Mouse (Mus musculus) common myeloid progenitor, adult 5-6 weeks (primary cell): ENCODE measurements around the gene Vcp. TPM values are rescaled to one million over a fixed set of nuclear protein-coding genes. Genes with fewer than 3 reads are reported as not detected.
"Not testable (repeated sequence)": the region's sequence is repeated elsewhere in the genome, so short reads cannot be mapped to it uniquely, and the experiment has no call there.

Source experiments
- ATAC-seq: replicated peaks from 2 replicates; pipeline ENCODE4 v1.8.0; 2016; ENCODE audit warnings: low read depth, mild to moderate bottlenecking, moderate TSS enrichment, inconsistent platforms; ENCODE audit not compliant: poor library complexity, severe bottlenecking
- total RNA-seq: library from RNA; stranded (forward); fragments of 200-1000, 187-1606 nt; gene quantifications from 2 replicates; pipeline ENCODE4 v1.2.3, GENCODE M21; 2017

Gene Vcp
- total RNA-seq, 1 experiment from 2014 or later, result 292 TPM

DNA sequence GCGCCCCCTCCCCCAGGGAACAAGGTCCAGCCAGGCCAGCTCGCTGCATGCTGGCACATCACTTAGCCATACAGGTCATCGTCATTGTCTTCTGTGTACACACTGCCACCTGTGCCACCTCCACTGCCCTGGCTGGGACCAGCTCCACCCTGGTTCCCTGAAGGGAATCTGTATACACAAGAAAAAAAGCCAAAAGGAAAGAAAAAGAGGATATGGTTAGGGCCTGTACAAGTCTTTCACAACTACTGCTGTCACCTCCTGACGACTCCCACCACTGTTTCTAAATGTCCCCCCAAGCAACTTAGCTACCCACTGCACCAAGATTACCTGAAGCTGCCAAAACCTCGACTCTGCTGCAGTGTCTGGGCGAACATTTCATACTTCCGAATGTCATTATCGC, 19.8 kb downstream of the Vcp start:
- not testable (repeated sequence) for ATAC-seq

- ATAC-seq, result peak; percentile 50; the same call in 1 of the 2 replicates
Observed at GRCm38 (mm10) chr4:42978062-42978461, 22.2 kb downstream of the Vcp start.

DNA sequence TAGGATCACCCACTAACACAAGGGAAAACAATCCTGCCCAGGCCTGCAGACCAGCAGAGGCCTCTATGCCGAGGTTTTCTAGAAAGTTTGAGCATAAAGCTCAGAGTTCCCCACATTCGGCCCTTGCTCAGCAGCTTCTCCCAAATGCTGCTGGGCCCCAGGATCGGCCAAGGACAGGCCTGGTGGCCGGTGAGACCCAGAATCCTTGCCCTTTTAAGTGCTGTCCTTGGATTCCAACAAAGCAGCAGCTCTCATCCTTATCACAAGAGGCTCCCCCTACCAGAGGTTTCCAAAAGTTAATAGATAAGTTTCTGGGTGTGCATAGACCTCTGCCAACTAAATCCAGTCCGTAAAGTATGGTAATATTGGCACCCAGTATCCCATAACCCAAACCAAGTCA, 26.4 kb downstream of the Vcp start:
- no peak for ATAC-seq

DNA sequence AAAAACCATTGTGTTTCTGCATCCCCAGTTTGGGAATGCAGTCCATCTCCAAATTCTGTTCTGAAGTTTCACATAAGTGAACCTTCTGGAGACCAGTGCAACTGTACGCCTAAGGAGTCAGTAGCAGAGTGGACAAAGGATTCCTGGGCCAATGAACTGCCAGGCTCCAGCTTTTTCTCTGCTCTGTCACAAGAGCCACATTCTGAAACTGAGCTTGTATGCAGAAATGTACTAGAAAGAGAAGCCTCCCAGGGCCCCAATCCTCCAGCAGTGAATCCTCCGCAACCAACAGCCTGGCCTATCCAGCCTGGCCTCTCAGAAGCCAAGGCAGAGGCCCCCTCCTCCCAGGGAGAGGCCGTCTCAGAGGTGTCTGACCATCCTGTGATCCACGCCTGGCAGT, 27.4 kb downstream of the Vcp start:
- ATAC-seq, result no peak

DNA sequence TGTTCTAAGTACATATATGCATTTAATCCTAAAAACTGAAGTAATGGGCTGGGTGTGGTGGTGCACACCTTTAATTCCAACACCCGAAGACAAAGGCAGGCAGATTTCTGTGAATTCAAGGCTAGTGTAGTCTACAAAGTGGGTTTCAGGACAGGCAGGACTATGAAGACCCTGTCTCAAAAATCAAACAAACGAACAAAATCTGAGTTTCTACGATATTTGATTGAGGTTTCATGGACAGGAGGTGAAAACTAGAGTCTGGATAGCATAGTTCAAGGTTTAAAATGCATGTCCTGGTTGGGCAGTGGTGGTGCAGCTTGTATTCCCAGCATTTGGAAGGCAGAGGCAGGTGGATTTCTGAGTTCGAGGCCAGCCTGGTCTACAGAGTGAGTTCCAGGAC, 31.0 kb downstream of the Vcp start, which contains the start of gene 1700022I11Rik:
Gene 1700022I11Rik, plus strand, starts transcription at position 301 of the 400 bp plus-strand sequence.
- no peak for ATAC-seq

DNA sequence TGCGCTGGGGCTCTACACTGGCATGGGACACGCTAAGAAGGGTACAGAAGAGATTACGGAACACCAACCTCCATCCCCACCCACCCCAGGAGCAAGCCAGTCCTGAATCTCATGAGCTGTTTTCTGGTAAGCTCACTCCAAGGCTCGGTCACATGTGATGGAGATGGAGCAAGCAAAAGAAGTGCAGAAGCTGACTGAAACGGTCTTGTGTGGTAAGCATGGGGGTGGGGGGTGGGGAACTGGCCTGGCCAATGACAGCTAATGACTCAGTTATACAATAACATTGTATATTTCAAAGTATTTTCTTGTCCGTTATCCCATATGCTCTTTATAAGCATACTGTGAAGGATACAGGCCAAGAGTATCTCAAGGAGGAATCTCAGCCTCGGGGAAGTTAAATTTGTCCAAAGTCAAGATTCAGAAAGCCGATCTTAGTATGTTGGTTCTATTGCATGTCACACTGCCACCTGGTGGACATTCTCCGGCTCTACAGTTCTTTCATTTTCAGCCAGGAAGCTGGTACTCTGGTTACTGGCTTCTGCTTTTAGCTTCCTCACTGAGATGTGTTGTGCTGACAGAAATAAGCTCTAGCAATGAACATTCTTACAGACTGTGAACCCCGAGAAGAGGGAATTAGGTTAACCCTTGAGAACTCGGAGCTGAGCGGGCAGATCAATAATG, 35.1 kb downstream of the Vcp start:
- ATAC-seq, result peak; percentile 90

DNA sequence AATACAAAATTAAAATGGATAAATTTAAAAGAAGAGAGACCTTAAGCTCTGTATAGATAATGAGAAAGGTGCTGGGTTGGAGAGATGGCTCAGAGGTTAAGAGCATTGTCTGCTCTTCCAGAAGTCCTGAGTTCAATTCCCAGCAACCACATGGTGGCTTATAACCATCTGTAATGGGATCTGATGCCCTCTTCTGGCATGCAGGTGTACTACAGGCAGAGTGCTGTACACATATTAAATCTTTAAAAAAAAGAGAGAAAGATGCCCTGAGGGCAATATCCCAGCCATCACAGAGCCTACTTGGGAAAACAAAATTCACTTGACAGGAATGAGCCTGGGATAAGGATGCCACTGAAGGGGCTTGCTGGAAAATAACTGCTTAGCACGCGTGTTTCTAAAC, 36.8 kb downstream of the Vcp start:
- no peak for ATAC-seq

DNA sequence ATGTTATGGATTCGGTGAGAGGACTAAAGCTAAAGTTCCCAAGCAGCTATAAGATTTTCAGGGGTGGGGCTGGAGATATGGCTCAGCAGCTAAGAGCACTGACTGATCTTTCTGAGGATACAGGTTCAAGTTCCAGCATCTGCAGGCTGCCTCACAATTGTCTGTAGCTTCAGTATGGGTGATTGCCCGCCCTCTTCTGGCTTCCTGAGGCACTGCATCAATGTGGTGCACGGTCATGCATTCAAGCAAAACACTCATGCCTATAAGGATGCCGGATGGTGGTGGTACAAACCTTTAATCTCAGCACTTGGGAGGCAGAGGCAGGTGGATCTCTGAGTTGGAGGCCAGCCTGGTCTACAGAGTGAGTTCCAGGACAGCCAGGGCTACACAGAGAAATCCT, 38.7 kb downstream of the Vcp start:
- peak; percentile 75 for ATAC-seq

- ATAC-seq, result no peak
Observed at GRCm38 (mm10) chr4:42959382-42959781, 40.9 kb downstream of the Vcp start.

DNA sequence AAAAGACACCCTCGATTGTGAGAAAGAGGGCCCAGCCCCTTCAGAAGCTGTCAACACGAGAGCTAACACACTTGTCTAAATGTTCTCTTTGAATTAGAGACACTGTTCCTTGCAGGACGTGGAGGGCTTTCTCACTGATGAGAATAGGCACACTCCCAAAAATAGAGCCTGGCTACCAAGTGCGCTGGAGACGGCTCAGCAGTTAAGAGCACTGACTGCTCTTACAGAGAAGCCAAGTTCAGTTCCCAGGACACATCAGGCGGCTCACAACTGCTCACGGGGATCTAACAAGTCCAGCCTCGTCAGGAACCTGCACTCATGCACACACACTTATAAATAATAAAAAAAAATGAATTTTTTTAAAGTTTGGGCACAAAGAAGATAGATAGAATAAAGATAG, 41.4 kb downstream of the Vcp start:
- ATAC-seq, result no peak

DNA sequence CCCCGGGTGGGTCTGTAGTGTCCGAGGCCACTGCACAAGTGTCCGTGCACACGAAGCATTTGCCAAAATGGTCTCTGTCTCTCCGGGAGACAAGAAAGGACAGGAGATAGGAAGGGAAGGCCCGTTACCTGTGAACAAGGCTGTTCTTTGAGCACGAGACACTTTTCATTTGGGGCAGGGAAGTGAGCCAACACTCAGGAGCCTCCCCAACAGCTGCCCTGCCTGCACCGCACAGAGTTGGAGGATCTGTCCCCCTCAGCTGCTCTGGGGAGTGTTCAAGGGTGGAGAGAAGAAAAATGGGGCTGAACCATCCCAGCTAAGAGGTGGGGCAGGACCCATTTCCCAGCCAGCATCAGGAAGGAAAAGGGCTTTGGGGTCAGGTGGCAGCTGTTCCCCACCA, 42.3 kb downstream of the Vcp start:
- ATAC-seq, result no peak

DNA sequence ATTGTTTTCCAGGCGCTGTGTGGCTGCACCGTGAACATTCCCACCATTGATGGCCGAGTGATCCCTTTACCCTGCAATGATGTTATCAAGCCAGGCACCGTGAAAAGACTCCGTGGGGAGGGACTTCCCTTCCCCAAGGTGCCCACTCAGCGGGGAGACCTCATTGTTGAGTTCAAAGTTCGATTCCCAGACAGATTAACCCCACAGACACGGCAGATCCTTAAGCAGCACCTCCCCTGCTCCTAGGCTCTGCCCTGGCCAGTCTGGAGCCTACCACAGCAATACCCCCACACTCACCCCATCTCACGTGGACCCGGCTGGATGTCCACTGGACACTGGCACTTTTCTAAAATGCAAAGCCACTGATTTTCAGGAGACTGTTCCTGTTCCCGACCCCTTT, 43.0 kb downstream of the Vcp start:
- ATAC-seq, result no peak

DNA sequence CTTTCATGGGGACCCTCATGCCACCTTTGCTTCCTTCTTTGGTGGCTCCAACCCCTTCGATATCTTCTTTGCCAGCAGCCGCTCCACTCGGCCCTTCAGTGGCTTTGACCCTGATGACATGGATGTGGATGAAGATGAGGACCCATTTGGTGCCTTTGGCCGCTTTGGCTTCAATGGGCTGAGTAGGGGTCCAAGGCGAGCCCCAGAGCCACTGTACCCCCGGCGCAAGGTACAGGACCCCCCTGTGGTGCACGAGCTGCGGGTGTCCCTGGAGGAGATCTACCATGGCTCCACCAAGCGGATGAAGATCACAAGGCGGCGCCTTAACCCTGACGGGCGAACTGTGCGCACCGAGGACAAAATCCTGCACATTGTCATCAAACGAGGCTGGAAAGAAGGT, 43.7 kb downstream of the Vcp start:
- ATAC-seq, result no peak

DNA sequence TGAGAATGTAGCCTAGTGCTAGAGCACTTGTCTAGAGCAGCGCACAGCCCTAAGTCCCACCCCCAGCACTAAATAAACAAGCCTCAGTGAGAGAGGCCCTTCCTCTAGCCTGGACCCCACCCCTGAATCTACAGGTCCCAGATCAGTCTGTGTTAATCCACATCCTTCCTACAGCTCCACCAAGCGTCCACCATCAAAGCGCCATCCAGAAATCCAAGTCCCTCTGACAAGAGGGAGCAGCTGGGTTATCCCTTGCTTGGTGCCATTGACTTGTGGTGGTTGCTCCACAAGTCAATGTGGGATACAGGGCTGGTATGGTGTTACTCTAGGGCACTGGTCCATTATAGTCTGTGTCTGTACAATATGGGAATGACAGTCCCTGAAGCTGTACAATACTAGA, 45.1 kb downstream of the Vcp start:
- ATAC-seq, result no peak

DNA sequence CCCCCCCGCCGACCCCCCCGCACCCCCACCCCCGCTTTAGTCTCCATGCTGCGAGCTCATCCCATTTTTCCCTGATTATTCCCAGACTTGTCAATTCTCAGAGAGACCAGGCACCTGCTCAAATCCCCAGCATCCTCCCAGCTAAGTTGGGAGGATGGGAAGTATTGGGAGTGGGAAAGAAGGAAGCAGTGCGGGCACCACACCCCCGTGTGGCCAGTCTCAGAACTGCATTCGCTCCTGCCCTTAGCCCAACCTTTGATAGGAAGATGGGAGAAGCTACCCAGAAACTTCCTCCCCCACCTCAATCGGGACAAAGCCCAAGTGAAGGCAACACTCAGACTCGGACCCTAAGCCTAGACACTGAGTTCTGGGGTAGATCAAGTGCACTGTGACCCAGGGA, 46.0 kb downstream of the Vcp start:
- ATAC-seq, result no peak

- no peak for ATAC-seq
Observed at GRCm38 (mm10) chr4:42953435-42954094, 46.7 kb downstream of the Vcp start.

GRCm38 (mm10) chr4:42952563-42952962, 47.7 kb downstream of the Vcp start:
- ATAC-seq, result no peak

DNA sequence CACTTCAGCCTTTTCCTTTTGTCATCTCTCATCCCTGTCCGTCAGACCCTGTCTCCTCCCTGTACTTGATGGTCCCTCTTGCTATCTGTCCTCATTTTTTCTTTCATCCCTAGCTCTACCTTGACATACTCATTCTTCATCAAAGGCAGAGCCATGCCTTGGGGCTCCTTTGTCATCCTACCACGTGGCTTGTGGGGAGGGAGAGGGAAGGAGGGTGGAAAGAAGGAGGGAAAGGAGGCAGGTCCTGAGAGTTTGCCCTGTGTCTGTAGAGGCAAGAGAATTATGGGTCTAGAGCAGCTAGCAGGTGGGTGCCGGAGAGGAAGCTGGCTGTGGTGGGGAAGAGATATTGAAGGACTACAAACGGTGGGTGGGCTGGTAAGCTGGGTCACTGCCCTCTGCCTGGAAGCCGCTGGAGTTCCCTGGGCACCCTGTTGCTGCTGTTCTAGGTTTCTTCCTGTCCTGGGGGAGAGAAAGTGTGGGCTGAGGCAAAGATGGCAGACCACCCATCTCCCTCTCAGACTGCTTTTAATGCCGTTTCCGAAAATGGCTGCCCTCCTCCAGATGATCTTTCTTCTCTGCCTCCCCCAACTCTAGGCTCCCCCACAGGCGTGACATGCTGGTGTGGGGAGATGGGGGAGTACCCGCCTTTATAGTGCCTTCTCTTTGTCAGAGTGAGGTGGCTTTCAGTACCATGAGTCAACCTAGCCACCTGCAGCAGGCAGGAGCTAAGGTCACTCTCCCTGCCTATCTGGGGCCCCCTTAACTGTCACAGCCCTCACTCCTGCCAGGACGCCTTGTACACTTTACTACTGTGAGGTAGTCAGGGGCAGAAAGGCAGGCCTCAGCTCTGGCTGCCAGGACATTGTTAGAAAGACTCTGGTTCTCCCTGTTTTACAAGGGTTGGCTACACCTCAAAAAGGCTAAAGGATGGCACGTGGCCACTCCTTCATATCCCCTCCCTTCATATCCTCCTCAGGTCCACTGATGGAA, 48.8 kb downstream of the Vcp start:
- ATAC-seq, result no peak

DNA sequence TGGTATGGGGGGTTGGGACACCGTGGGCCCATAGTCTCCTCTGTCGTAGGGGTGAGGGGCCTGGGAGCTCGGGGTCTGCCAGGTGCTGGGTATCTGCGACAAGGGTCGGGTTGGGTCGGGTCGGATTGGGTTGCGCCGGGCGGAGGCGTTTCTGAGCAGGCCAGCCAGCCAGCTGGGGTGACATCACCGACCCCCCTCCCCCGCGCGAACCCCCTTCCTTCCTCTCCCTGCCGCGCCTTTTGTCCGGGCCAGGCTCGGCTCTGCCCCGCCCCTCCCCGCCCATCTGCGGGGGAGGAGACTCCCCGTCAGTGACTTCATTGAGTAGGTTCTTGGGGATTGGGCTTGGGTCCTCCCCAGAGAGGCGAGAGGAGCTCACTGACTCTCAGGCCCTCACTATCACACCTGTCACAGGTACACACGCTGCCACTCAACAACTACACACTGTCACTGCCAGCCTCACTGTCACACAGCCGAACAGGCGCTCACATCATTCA, 50.2 kb downstream of the Vcp start:
- ATAC-seq, result peak; percentile 48

GRCm38 (mm10) chr4:42949676-42950051, 50.6 kb downstream of the Vcp start, which contains the start of gene Dnajb5:
Dnajb5 (plus strand) TSS chr4:42949814.
- ATAC-seq, result peak; percentile 92
